Mouse (Mus musculus) spleen, adult 2 months (tissue): ENCODE results near the gene Ptprm. TPM values are rescaled to one million over a fixed set of nuclear protein-coding genes. Genes with fewer than 3 reads are reported as not detected.

Source experiments
- DNase-seq, 2 experiments: peaks; one replicate each; pipeline versions ENCODE4 v3.0.0 to v3.0.0-alpha.2; 2012 to 2021; ENCODE audit warnings: low spot score in 2 of 2, low read depth in 1 of 2
- H3K27ac ChIP-seq: fragments of 200-500 bp; 2 replicates; pipeline ENCODE4 v1.5.1; 2012; ENCODE audit warnings: low read length, inconsistent platforms; ENCODE audit not compliant: insufficient read depth
- H3K27me3 ChIP-seq: fragments of 200-500 bp; 2 replicates; pipeline ENCODE4 v1.6.1; 2012; ENCODE audit warnings: mild to moderate bottlenecking, moderate library complexity, low read length, inconsistent platforms; ENCODE audit not compliant: control insufficient read depth, insufficient read depth
- H3K36me3 ChIP-seq: fragments of 200-500 bp; 2 replicates; pipeline ENCODE4 v1.6.1; 2012; ENCODE audit warnings: mild to moderate bottlenecking, low read length, inconsistent platforms; ENCODE audit not compliant: control insufficient read depth, insufficient read depth
- H3K4me1 ChIP-seq: fragments of 200-500 bp; 2 replicates; pipeline ENCODE4 v1.6.1; 2011; ENCODE audit warnings: inconsistent platforms; ENCODE audit not compliant: control insufficient read depth, insufficient read depth, insufficient read length
- H3K4me3 ChIP-seq: fragments of 200-500 bp; 2 replicates; pipeline ENCODE4 v1.5.1; 2011; ENCODE audit warnings: mild to moderate bottlenecking, inconsistent platforms; ENCODE audit not compliant: insufficient read depth, insufficient read length; ENCODE audit errors: extremely low read depth
- CTCF ChIP-seq: fragments of 200-500 bp; IDR thresholded peaks from 2 replicates; pipeline ENCODE4 v1.5.1; 2011; ENCODE audit warnings: mild to moderate bottlenecking, inconsistent platforms; ENCODE audit not compliant: insufficient read depth, insufficient read length, insufficient replicate concordance; ENCODE audit errors: extremely low read depth
- POLR2A ChIP-seq: fragments of 200-500 bp; IDR thresholded peaks from 2 replicates; pipeline ENCODE4 v1.6.1; 2011; ENCODE audit warnings: low read depth, low read length, inconsistent platforms
- WGBS: fragments of 180-500 bp; shearing (Covaris S2); methylation state at CpG from one replicate; pipeline ENCODE4 v1.1.7; 2018; 5-methylcytosine and 5-hydroxymethylcytosine counted together
- polyA plus RNA-seq: library from polyadenylated mRNA; depleted of rRNA; stranded (reverse); fragments of >200 nt; gene quantifications from 2 replicates; pipeline ENCODE4 v1.2.3, GENCODE M21; 2012

Ptprm gene
- polyA plus RNA-seq, 1 experiment: 5.0 TPM

- TF ChIP-seq POLR2A (no peak), CTCF (no peak)
- no peaks in the 10 kb centered on the region for H3K4me1 ChIP-seq
- 73% methylated on average over 16 of the region's 16 CpGs for WGBS
- H3K4me3 ChIP-seq: no peak overlapping the region
- no peak for DNase-seq
- H3K27me3 ChIP-seq: no peaks in the 10 kb centered on the region
- no peaks in the 10 kb centered on the region for H3K36me3 ChIP-seq
- no peak overlapping the region for H3K27ac ChIP-seq
Observed at GRCm38 (mm10) chr17:67290662-67291240, 63.5 kb downstream of the Ptprm start.

GRCm38 (mm10) chr17:67287501-67287900 lies 66.8 kb downstream of the Ptprm start:
- no peak for TF ChIP-seq CTCF
- no peak for TF ChIP-seq POLR2A
- no peak overlapping the region for H3K4me3 ChIP-seq
- H3K36me3 ChIP-seq: no peaks in the 10 kb centered on the region
- no peaks in the 10 kb centered on the region for H3K4me1 ChIP-seq
- 83% methylated on average over 3 of the region's 3 CpGs for WGBS
- DNase-seq: no peak
- H3K27me3 ChIP-seq: no peaks in the 10 kb centered on the region
- H3K27ac ChIP-seq: no peak overlapping the region

GRCm38 (mm10) chr17:67281640-67282170 lies 72.6 kb downstream of the Ptprm start:
- no peaks in the 10 kb centered on the region for H3K4me1 ChIP-seq
- no peak overlapping the region; the same call in 1 of the 2 replicates for H3K27ac ChIP-seq
- TF ChIP-seq POLR2A (no peak), CTCF (no peak)
- no peaks in the 10 kb centered on the region for H3K27me3 ChIP-seq
- H3K4me3 ChIP-seq: no peak overlapping the region
- 84% methylated on average over 13 of the region's 13 CpGs for WGBS
- DNase-seq: no peak
- no peaks in the 10 kb centered on the region for H3K36me3 ChIP-seq

- no peak for DNase-seq
Observed at GRCm38 (mm10) chr17:67277124-67277910, 76.9 kb downstream of the Ptprm start.

GRCm38 (mm10) chr17:67274531-67275094 lies 79.6 kb downstream of the Ptprm start:
- H3K27me3 ChIP-seq: no peaks in the 10 kb centered on the region
- H3K4me3 ChIP-seq: no peak overlapping the region
- H3K36me3 ChIP-seq: no peaks in the 10 kb centered on the region
- no peaks in the 10 kb centered on the region for H3K4me1 ChIP-seq
- H3K27ac ChIP-seq: no peak overlapping the region
- TF ChIP-seq POLR2A (no peak), CTCF (no peak)
- DNase-seq: no peak
- WGBS: 16% methylated on average over 21 of the region's 21 CpGs

More at GRCm38 (mm10) chr17:67277124-67277910, 76.9 kb downstream of the Ptprm start:
- no peaks in the 10 kb centered on the region for H3K27me3 ChIP-seq
- WGBS: 93% methylated on average over 13 of the region's 13 CpGs
- H3K4me3 ChIP-seq: no peak overlapping the region
- H3K27ac ChIP-seq: no peak overlapping the region
- H3K36me3 ChIP-seq: no peaks in the 10 kb centered on the region
- no peak for TF ChIP-seq CTCF
- no peak for TF ChIP-seq POLR2A
- no peaks in the 10 kb centered on the region for H3K4me1 ChIP-seq

- Histone ChIP-seq H3K36me3 (no peaks in the 10 kb centered on the region), H3K4me3 (no peak overlapping the region)
- TF ChIP-seq POLR2A (no peak), CTCF (no peak)
Observed at GRCm38 (mm10) chr17:67272928-67273327, 81.3 kb downstream of the Ptprm start.

GRCm38 (mm10) chr17:67268475-67269080 lies 85.7 kb downstream of the Ptprm start:
- Histone ChIP-seq H3K4me3 (no peak overlapping the region), H3K4me1 (no peaks in the 10 kb centered on the region), H3K27ac (no peak overlapping the region), H3K27me3 (no peaks in the 10 kb centered on the region), H3K36me3 (no peaks in the 10 kb centered on the region)
- DNase-seq: no peak
- TF ChIP-seq CTCF (no peak), POLR2A (no peak)
- WGBS: 92% methylated on average over 9 of the region's 9 CpGs

More at GRCm38 (mm10) chr17:67272928-67273327, 81.3 kb downstream of the Ptprm start:
- Histone ChIP-seq H3K27ac (no peak overlapping the region), H3K4me1 (no peaks in the 10 kb centered on the region), H3K27me3 (no peaks in the 10 kb centered on the region)
- DNase-seq: no peak
